Mouse (Mus musculus): ENCODE measurements around the gene Zp1. TPM values are rescaled to one million over a fixed set of nuclear protein-coding genes. Genes with fewer than 3 reads are reported as not detected.

The Zp1 gene
- total RNA-seq (2014; fragmentation: Nextera tagmentation) (not detected in 2 replicates), total RNA-seq (2017) (not detected in 2 replicates)

- no peak for ATAC-seq (replicated peaks; ENCODE audit: low FRiP score, low TSS enrichment, poor library complexity, severe bottlenecking)
Observed at GRCm38 (mm10) chr19:10920532-10920931, at the start of gene Zp1. TSS of gene Zp1 (minus strand) at chr19:10920632.

- ATAC-seq (replicated peaks; ENCODE audit: low FRiP score, low TSS enrichment, poor library complexity, severe bottlenecking): no peak
Observed at GRCm38 (mm10) chr19:10968578-10968977, 48.1 kb upstream of the Zp1 start.

- no peak for ATAC-seq (replicated peaks; ENCODE audit: low FRiP score, low TSS enrichment, poor library complexity, severe bottlenecking)
Observed at GRCm38 (mm10) chr19:10965721-10966120, 45.3 kb upstream of the Zp1 start.

GRCm38 (mm10) chr19:10959978-10960346 is 39.5 kb upstream of the Zp1 start:
- no peak for ATAC-seq (replicated peaks; ENCODE audit: low FRiP score, low TSS enrichment, poor library complexity, severe bottlenecking)

- peak; percentile 79 for ATAC-seq (replicated peaks; ENCODE audit: low FRiP score, low TSS enrichment, poor library complexity, severe bottlenecking)
Observed at GRCm38 (mm10) chr19:10959085-10959977, 38.9 kb upstream of the Zp1 start.

- no peak for ATAC-seq (replicated peaks; ENCODE audit: low FRiP score, low TSS enrichment, poor library complexity, severe bottlenecking)
Observed at GRCm38 (mm10) chr19:10952021-10952939, 31.8 kb upstream of the Zp1 start.

- no peak for ATAC-seq (replicated peaks; ENCODE audit: low FRiP score, low TSS enrichment, poor library complexity, severe bottlenecking)
Observed at GRCm38 (mm10) chr19:10949558-10949957, 29.1 kb upstream of the Zp1 start.

- ATAC-seq (replicated peaks; ENCODE audit: low FRiP score, low TSS enrichment, poor library complexity, severe bottlenecking): peak; percentile 95
Observed at GRCm38 (mm10) chr19:10949112-10949511, 28.7 kb upstream of the Zp1 start, which contains the start of gene Ccdc86. TSS of gene Ccdc86 (minus strand) at chr19:10949266.

- peak; percentile 31 for ATAC-seq (replicated peaks; ENCODE audit: low FRiP score, low TSS enrichment, poor library complexity, severe bottlenecking)
Observed at GRCm38 (mm10) chr19:10948416-10948815, 28.0 kb upstream of the Zp1 start.

- no peak for ATAC-seq (replicated peaks; ENCODE audit: low FRiP score, low TSS enrichment, poor library complexity, severe bottlenecking)
Observed at GRCm38 (mm10) chr19:10947219-10947618, 26.8 kb upstream of the Zp1 start.

- no peak for ATAC-seq (replicated peaks; ENCODE audit: low FRiP score, low TSS enrichment, poor library complexity, severe bottlenecking)
Observed at GRCm38 (mm10) chr19:10946506-10946905, 26.1 kb upstream of the Zp1 start.

- no peak for ATAC-seq (replicated peaks; ENCODE audit: low FRiP score, low TSS enrichment, poor library complexity, severe bottlenecking)
Observed at GRCm38 (mm10) chr19:10943955-10944354, 23.5 kb upstream of the Zp1 start.

- peak; percentile 11 for ATAC-seq (replicated peaks; ENCODE audit: low FRiP score, low TSS enrichment, poor library complexity, severe bottlenecking)
Observed at GRCm38 (mm10) chr19:10940801-10941457, 20.5 kb upstream of the Zp1 start.

- ATAC-seq (replicated peaks; ENCODE audit: low FRiP score, low TSS enrichment, poor library complexity, severe bottlenecking): peak; percentile 74
Observed at GRCm38 (mm10) chr19:10940097-10940800, 19.8 kb upstream of the Zp1 start.

GRCm38 (mm10) chr19:10938771-10939170 is 18.3 kb upstream of the Zp1 start:
- no peak for ATAC-seq (replicated peaks; ENCODE audit: low FRiP score, low TSS enrichment, poor library complexity, severe bottlenecking)

- peak; percentile 81 for ATAC-seq (replicated peaks; ENCODE audit: low FRiP score, low TSS enrichment, poor library complexity, severe bottlenecking)
Observed at GRCm38 (mm10) chr19:10937110-10937563, 16.7 kb upstream of the Zp1 start, which contains the start of gene Ptgdr2. TSS of gene Ptgdr2 (plus strand) at chr19:10937160.

GRCm38 (mm10) chr19:10936077-10936476 is 15.6 kb upstream of the Zp1 start:
- ATAC-seq (replicated peaks; ENCODE audit: low FRiP score, low TSS enrichment, poor library complexity, severe bottlenecking): no peak

- no peak for ATAC-seq (replicated peaks; ENCODE audit: low FRiP score, low TSS enrichment, poor library complexity, severe bottlenecking)
Observed at GRCm38 (mm10) chr19:10935029-10935428, 14.6 kb upstream of the Zp1 start.

GRCm38 (mm10) chr19:10930641-10931040 is 10.2 kb upstream of the Zp1 start:
- no peak for ATAC-seq (replicated peaks; ENCODE audit: low FRiP score, low TSS enrichment, poor library complexity, severe bottlenecking)

Measured in megakaryocyte-erythroid progenitor cell, adult 5-6 weeks (primary cell).